Mouse (Mus musculus): Measurements from ENCODE around the gene 2310022A10Rik.

DNA sequence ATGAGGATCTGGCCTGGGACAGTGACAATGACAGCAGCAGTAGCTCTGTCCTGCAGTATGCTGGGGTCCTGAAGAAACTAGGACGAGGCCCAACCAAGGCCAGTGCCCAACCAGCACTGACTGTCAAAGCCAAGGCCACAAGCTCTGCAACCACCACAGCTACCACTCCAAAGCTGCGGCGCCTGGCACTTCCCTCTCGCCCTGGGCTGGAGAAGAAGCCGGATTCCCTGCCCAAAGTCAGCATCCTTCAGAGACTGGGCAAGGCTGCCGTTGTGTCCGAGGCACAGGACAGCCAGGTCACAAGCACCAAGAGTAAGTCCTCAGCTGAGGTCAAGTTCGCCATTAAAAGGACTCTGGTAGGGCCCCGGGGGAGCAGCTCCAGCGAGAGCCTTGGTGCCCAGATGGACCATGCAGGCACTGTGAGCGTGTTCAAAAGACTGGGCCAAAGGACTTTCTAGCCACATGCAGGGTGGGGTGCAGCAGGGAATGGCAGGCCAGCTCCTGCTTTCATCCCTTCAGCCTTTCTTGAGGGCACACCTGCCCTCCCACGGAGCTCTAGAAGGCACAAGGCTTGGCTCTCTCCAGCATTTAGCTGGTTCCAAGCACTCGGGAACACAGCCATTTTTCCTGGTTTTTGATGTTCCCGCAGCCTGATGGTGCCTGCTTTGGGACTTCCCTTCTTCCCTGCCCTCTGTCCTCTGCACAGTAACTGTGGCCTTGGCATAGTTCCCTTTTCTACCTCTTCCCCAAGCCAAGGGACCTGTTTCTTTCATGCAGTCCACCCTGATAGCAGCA is 27.5 kb downstream of the 2310022A10Rik start:
- TF ChIP-seq CTCF (IDR thresholded peaks at IDR 0.05; ENCODE audit: borderline replicate concordance, insufficient read depth, low read length) (no peak), POLR2A (IDR thresholded peaks at IDR 0.05; ENCODE audit: low read depth, low read length) (no peak)

Measured in embryonic fibroblast, embryonic 13.5 days (primary cell).